Mouse (Mus musculus): ENCODE results near the gene Bak1. TPM values are rescaled to one million over a fixed set of nuclear protein-coding genes. Genes with fewer than 3 reads are reported as not detected.

Gene Bak1
- polyA plus RNA-seq, 1 experiment from 2014 or later: 2.6 TPM

DNA sequence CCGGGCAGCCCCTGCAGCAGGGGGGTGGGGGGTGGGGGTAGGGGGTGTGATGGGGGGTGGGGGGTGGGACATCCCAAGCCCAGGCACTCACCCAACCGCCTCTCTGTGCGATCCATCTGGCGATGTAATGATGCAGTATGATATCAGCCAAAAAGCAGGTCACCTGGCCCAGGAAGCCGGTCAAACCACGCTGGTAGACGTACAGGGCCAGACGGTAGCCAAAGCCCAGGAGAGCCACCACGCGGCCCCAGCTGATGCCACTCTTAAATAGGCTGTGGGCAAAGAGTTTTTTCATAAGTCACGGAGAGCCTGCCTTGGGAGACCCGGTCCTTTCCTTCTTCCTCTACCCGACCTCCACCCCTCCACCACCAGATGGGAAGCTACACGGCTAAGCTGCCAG lies 7.7 kb downstream of the Bak1 start:
- WGBS (ENCODE audit: insufficient replicate concordance): 85% methylated on average over 14 of the region's 14 CpGs
- H3K4me2 ChIP-seq (ENCODE audit: low read depth, low read length): no peak overlapping the region
- H3K36me3 ChIP-seq (ENCODE audit: control insufficient read depth, insufficient read depth): peaks cover 10% of the 10 kb centered on the region
- no peak overlapping the region for H3K4me3 ChIP-seq (ENCODE audit: low read depth, low read length)
- H3K9ac ChIP-seq (ENCODE audit: low read depth, low read length): no peak overlapping the region
- ATAC-seq (ENCODE audit: low read depth): no peak
- no peaks in the 10 kb centered on the region for H3K9me3 ChIP-seq (replicated peaks; ENCODE audit: control insufficient read depth, low read length)
- H3K4me1 ChIP-seq (ENCODE audit: control insufficient read depth, low read depth, low read length): peaks cover 13% of the 10 kb centered on the region
- H3K27ac ChIP-seq (ENCODE audit: low read length): no peak overlapping the region
- H3K27me3 ChIP-seq (ENCODE audit: control insufficient read depth, insufficient read depth, low read depth, low read length): no peaks in the 10 kb centered on the region

DNA sequence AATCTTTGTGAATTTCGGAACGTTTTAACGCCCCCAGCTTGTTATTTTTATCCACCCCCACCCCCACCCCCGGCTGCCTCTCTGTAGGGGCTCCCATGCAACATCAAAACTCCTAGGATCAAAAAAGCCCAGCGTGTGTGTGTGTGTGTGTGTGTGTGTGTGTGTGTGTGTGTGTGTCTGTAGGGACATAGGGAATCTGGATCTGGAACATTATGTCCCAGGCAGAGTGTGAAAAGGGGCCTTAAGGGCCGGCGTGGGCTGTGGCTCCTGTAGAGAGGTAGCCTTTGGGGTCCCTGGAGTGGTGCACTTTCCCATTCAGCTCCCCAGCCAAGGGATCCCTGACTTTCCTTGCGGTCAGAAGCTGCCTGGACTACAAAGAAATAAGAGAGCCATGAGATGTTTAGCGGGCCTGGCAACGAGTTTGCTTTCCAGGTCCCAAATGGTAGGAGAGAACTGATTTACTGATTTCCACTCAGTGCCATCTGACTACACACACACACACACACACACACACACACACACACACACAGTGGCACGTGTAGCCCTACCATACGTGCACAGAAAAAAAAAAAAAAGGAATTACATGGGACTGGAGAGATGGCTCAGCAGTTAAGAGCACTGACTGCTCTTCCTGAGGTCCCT lies 10.1 kb downstream of the Bak1 start:
- Histone ChIP-seq H3K4me1 (ENCODE audit: control insufficient read depth, low read depth, low read length) (peaks cover 11% of the 10 kb centered on the region), H3K27ac (ENCODE audit: low read length) (no peak overlapping the region), H3K27me3 (ENCODE audit: control insufficient read depth, insufficient read depth, low read depth, low read length) (no peaks in the 10 kb centered on the region), H3K4me2 (ENCODE audit: low read depth, low read length) (peak overlapping the region; percentile 87), H3K4me3 (ENCODE audit: low read depth, low read length) (peak overlapping the region; percentile 70), H3K36me3 (ENCODE audit: control insufficient read depth, insufficient read depth) (peaks cover 10% of the 10 kb centered on the region), H3K9ac (ENCODE audit: low read depth, low read length) (peak overlapping the region; percentile 65; the same call in 1 of the 2 replicates), H3K9me3 (replicated peaks; ENCODE audit: control insufficient read depth, low read length) (no peaks in the 10 kb centered on the region)
- 44% methylated on average over 12 of the region's 12 CpGs for WGBS (ENCODE audit: insufficient replicate concordance)
- ATAC-seq (ENCODE audit: low read depth): no peak

DNA sequence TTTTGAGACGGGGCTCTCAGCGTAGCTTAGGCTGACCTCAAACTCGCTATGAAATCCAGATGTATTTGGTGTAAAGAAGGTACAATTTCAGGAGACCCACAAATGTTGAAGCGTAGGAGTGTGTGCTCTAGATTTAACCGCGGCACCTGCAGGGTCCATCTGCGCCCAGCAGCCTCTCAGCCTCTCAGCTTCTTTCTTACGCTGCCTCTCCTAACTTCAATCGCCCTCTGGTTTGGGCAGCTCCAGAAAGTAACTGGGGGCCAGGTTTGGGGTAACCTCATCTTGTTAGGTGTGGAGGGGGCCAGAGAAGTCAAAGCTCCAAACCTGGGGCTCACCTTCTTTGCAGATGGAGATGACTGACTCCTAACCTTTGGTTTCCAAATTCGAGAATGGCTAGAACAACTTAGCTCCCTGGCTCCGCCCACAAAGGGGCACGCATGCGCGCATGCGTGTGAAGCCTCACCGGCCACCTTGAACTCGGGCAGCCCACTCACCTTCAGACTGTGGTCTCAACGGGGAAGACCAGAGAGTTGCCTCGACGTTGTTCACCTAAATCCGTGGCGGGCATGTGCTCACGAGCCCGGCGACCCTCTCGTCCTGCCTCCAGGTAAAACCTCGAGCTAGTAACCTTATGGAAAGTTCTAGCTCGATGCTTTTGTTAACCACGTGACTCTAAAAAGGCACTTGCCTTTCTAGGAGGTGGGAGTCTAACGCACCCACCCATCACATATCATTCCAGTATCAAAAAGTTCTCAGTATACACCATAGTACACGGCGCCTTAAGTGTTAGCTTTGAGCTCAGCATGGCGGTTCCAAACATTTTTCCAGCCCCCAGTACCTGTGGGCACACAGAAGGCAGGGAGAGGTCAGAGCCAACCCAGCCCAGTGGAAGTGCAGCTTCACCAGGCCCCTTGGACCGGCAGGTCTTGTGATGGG lies 11.0 kb downstream of the Bak1 start:
- peaks cover 10% of the 10 kb centered on the region for H3K36me3 ChIP-seq (ENCODE audit: control insufficient read depth, insufficient read depth)
- peak; percentile 72 for ATAC-seq (ENCODE audit: low read depth)
- H3K27ac ChIP-seq (ENCODE audit: low read length): no peak overlapping the region
- H3K4me2 ChIP-seq (ENCODE audit: low read depth, low read length): peak overlapping the region; percentile 87
- H3K9me3 ChIP-seq (replicated peaks; ENCODE audit: control insufficient read depth, low read length): no peaks in the 10 kb centered on the region
- H3K27me3 ChIP-seq (ENCODE audit: control insufficient read depth, insufficient read depth, low read depth, low read length): no peaks in the 10 kb centered on the region
- H3K4me3 ChIP-seq (ENCODE audit: low read depth, low read length): peak overlapping the region; percentile 70
- peak overlapping the region; percentile 65 for H3K9ac ChIP-seq (ENCODE audit: low read depth, low read length)
- peaks cover 10% of the 10 kb centered on the region for H3K4me1 ChIP-seq (ENCODE audit: control insufficient read depth, low read depth, low read length)
- 8% methylated on average over 34 of the region's 34 CpGs for WGBS (ENCODE audit: insufficient replicate concordance)

DNA sequence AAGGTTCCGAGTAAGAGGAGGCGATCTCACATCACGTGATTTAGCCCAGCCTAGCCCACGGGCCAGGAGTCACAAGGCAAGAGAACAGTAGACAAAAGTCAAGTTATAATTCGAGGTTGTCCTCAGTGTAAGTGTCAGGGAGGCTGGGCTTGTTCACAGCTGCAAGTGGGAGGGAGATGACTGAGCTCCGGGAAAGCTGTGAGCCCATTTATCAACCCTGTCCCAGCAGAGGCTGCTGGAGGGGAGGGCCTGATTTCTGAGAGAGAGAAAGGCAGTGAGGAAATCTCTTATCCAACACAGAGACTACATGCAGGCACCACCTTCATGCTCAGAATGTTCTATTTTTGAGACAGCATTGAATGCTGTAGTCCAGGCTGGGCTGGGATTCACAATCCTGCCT lies 15.9 kb downstream of the Bak1 start:
- no peak overlapping the region for H3K27ac ChIP-seq (ENCODE audit: low read length)
- H3K4me3 ChIP-seq (ENCODE audit: low read depth, low read length): no peak overlapping the region
- no peak overlapping the region for H3K9ac ChIP-seq (ENCODE audit: low read depth, low read length)
- 29% methylated on average over 6 of the region's 6 CpGs for WGBS (ENCODE audit: insufficient replicate concordance)
- no peaks in the 10 kb centered on the region for H3K36me3 ChIP-seq (ENCODE audit: control insufficient read depth, insufficient read depth)
- ATAC-seq (ENCODE audit: low read depth): no peak
- H3K9me3 ChIP-seq (replicated peaks; ENCODE audit: control insufficient read depth, low read length): no peaks in the 10 kb centered on the region
- H3K4me2 ChIP-seq (ENCODE audit: low read depth, low read length): peak overlapping the region; percentile 34; the same call in 1 of the 2 replicates
- H3K27me3 ChIP-seq (ENCODE audit: control insufficient read depth, insufficient read depth, low read depth, low read length): no peaks in the 10 kb centered on the region
- H3K4me1 ChIP-seq (ENCODE audit: control insufficient read depth, low read depth, low read length): peaks cover 10% of the 10 kb centered on the region

DNA sequence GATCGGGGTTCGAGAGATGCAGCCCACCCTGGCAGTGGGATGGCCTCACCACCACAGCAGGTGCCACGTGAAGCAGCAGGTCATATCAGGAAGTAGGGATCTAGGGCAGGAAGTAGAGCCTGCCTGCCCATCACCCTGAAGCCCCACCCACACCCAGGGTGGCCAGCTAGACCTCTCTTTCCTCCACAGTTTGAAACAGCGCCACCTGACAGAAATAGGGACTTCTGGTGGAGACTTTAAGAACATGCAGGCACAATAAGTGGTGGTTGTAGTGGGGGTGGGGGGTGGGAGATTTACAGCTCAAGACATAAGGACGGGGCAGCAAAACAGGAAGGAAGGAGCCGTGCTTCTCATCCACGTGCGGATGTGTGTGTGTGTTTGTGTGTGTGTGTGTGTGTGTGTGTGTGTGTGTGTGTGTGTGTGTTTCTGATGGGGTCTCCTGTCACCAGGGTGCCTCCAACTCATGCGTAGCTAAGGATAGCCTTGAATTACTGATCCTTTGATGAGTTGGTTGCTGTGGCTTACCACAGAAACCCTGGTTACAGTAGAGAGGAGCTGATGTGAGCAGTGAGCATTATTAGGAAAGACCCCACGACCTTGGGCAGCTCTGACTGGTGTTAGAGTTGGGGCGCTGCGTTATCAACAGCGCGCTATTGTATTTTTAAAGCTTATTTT lies 16.7 kb downstream of the Bak1 start:
- H3K4me2 ChIP-seq (ENCODE audit: low read depth, low read length): peak overlapping the region; percentile 34
- H3K4me1 ChIP-seq (ENCODE audit: control insufficient read depth, low read depth, low read length): peaks cover 7% of the 10 kb centered on the region
- no peaks in the 10 kb centered on the region for H3K27me3 ChIP-seq (ENCODE audit: control insufficient read depth, insufficient read depth, low read depth, low read length)
- no peaks in the 10 kb centered on the region for H3K9me3 ChIP-seq (replicated peaks; ENCODE audit: control insufficient read depth, low read length)
- peak; percentile 74 for ATAC-seq (ENCODE audit: low read depth)
- WGBS (ENCODE audit: insufficient replicate concordance): 23% methylated on average over 14 of the region's 14 CpGs
- no peak overlapping the region for H3K9ac ChIP-seq (ENCODE audit: low read depth, low read length)
- peak overlapping the region; percentile 8 for H3K4me3 ChIP-seq (ENCODE audit: low read depth, low read length)
- no peaks in the 10 kb centered on the region for H3K36me3 ChIP-seq (ENCODE audit: control insufficient read depth, insufficient read depth)
- H3K27ac ChIP-seq (ENCODE audit: low read length): no peak overlapping the region

DNA sequence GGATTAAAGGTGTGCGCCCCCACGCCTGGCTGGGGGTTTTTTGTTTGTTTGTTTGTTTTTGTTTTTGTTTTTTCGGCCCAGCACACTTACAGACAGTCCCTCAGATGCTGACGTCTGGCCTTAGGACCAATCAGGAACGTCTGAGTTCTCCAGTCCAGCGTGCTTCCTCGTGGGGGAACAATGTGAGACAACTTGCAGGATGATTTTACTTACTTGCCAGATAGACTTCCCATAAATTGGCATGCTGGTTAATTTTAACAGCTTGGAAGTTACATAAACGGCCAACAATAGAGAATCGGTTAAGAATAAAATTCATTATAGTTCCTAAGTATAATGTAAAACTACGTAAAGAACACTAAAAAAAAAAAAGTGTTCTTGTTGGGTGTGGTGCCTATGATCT lies 17.6 kb downstream of the Bak1 start:
- Histone ChIP-seq H3K4me3 (ENCODE audit: low read depth, low read length) (no peak overlapping the region), H3K4me1 (ENCODE audit: control insufficient read depth, low read depth, low read length) (peaks cover 7% of the 10 kb centered on the region), H3K27ac (ENCODE audit: low read length) (no peak overlapping the region)

DNA sequence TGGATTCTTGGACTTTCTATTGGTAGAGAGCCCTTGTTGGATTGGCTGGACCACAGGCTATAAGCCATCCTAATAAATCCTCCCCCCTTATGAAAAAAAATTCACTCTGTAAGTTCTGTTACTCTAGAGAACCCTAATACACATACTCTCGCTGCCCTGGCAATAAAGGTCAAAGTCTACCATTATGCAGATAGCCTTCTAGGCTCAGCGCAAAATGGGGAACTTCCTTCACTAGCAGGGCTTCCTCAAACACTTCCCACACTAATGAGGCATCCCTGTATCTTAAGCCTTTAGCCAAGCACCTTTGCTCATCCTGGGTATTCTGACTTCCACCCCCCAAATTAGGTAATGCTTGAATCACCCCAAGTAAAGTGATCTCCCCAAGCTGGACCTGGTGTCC lies 20.5 kb downstream of the Bak1 start:
- H3K27me3 ChIP-seq (ENCODE audit: control insufficient read depth, insufficient read depth, low read depth, low read length): no peaks in the 10 kb centered on the region
- H3K36me3 ChIP-seq (ENCODE audit: control insufficient read depth, insufficient read depth): no peaks in the 10 kb centered on the region
- ATAC-seq (ENCODE audit: low read depth): no peak
- 23% methylated on average over 2 of the region's 2 CpGs for WGBS (ENCODE audit: insufficient replicate concordance)
- no peak overlapping the region for H3K9ac ChIP-seq (ENCODE audit: low read depth, low read length)
- no peaks in the 10 kb centered on the region for H3K9me3 ChIP-seq (replicated peaks; ENCODE audit: control insufficient read depth, low read length)
- H3K4me1 ChIP-seq (ENCODE audit: control insufficient read depth, low read depth, low read length): peaks cover 7% of the 10 kb centered on the region
- no peak overlapping the region for H3K4me3 ChIP-seq (ENCODE audit: low read depth, low read length)
- H3K27ac ChIP-seq (ENCODE audit: low read length): no peak overlapping the region
- H3K4me2 ChIP-seq (ENCODE audit: low read depth, low read length): no peak overlapping the region

More for the DNA sequence above, 17.6 kb downstream of the Bak1 start:
- no peaks in the 10 kb centered on the region for H3K36me3 ChIP-seq (ENCODE audit: control insufficient read depth, insufficient read depth)
- H3K4me2 ChIP-seq (ENCODE audit: low read depth, low read length): no peak overlapping the region
- WGBS (ENCODE audit: insufficient replicate concordance): 69% methylated on average over 10 of the region's 10 CpGs
- H3K27me3 ChIP-seq (ENCODE audit: control insufficient read depth, insufficient read depth, low read depth, low read length): no peaks in the 10 kb centered on the region
- no peaks in the 10 kb centered on the region for H3K9me3 ChIP-seq (replicated peaks; ENCODE audit: control insufficient read depth, low read length)
- H3K9ac ChIP-seq (ENCODE audit: low read depth, low read length): no peak overlapping the region
- no peak for ATAC-seq (ENCODE audit: low read depth)

DNA sequence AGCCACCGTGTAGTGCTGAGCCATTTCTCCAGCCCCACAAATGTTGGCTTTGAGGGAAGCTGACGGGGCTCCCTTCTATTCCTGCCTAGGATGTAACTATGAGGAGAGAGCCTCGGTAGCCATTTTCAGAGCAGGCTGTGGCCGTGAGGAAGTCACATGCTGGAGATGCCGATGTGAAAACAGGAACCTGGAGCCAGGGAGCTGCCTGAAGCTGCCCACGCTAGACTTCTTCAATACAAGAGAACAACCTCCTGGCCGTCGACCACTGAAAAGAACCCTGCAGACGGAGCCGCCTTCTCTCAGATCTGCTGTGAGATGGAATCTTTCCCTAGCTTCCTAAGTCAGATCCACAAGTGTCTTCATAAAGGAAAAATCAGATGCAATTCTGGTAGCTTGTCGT lies 23.2 kb downstream of the Bak1 start:
- Histone ChIP-seq H3K4me3 (ENCODE audit: low read depth, low read length) (no peak overlapping the region), H3K4me1 (ENCODE audit: control insufficient read depth, low read depth, low read length) (no peaks in the 10 kb centered on the region), H3K27ac (ENCODE audit: low read length) (no peak overlapping the region), H3K9me3 (replicated peaks; ENCODE audit: control insufficient read depth, low read length) (no peaks in the 10 kb centered on the region), H3K4me2 (ENCODE audit: low read depth, low read length) (no peak overlapping the region), H3K36me3 (ENCODE audit: control insufficient read depth, insufficient read depth) (no peaks in the 10 kb centered on the region), H3K27me3 (ENCODE audit: control insufficient read depth, insufficient read depth, low read depth, low read length) (no peaks in the 10 kb centered on the region), H3K9ac (ENCODE audit: low read depth, low read length) (no peak overlapping the region)
- ATAC-seq (ENCODE audit: low read depth): no peak
- WGBS (ENCODE audit: insufficient replicate concordance): 25% methylated on average over 11 of the region's 11 CpGs

Measured in liver, embryonic 16.5 days (tissue).